Comparison of ENCODE assay signal across 27 mouse cellular contexts in the genomic region with DNA sequence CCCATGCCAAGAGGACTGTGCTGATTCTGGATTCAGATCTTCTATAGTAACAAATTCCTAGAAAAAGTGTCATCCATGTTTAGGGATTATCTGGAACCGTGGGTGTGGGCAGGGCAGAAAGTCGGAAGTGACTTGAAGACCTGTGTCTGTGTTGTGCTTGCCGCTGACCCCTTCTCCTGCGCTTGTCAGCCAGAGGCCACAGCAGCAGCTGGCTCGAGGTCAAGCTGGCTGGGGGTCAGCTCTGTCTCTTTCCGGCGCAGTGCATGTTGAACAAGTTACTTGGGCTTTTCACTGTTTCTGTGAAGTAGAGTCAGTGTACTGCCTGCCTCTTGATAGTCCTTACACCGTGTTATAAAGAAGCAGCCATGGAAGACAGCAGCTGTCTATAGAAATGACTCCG. TPM values are rescaled to one million over a fixed set of nuclear protein-coding genes. Genes with fewer than 3 reads are reported as not detected.
DNase-seq lines count a peak whose midpoint lies in the region; ATAC-seq and TF ChIP-seq lines count a peak whose summit lies in the region.
"Had no signal": no experiment of that assay in that cellular context is flagged by ENCODE, and none has a peak within 500 bp of the region (broad histone marks: within the 10 kb centered on the region; RNA-seq: fewer than 3 reads in every experiment).

No protein-coding gene starts in this region.

- TF ChIP-seq CTCF in gastrocnemius, adult 2 months (IDR thresholded peaks at IDR 0.05), result no peak
- TF ChIP-seq CTCF in kidney, adult 2 months (conservative IDR thresholded peaks at IDR 0.05; ENCODE audit: insufficient read depth, insufficient read length, low read depth, low read length), result no peak

- H3K4me2 ChIP-seq in kidney, embryonic 16.5 days (replicated peaks; ENCODE audit: low read depth, low read length), result no peak overlapping the region
- no peak overlapping the region for H3K4me2 ChIP-seq in kidney, embryonic 14.5 days (replicated peaks; ENCODE audit: low read depth, low read length)
- no peak overlapping the region for H3K4me2 ChIP-seq in intestine, embryonic 16.5 days (ENCODE audit: low read depth, low read length)
- H3K4me2 ChIP-seq: embryonic facial prominence, embryonic 12.5 days; forebrain, embryonic 12.5 days; forebrain, embryonic 15.5 days; heart, embryonic 13.5 days; hindbrain, embryonic 14.5 days had no signal

- no peaks in the 10 kb centered on the region for H3K36me3 ChIP-seq in kidney, adult 2 months (ENCODE audit: control insufficient read depth, insufficient read depth, low read length)
- no peaks in the 10 kb centered on the region for H3K36me3 ChIP-seq in kidney, embryonic 16.5 days (ENCODE audit: insufficient read depth, low read length)
- peaks cover 5% of the 10 kb centered on the region; the same call in 1 of the 2 replicates for H3K36me3 ChIP-seq in kidney, embryonic 14.5 days (ENCODE audit: control insufficient read depth, insufficient read depth, low read length)
- no peaks in the 10 kb centered on the region for H3K36me3 ChIP-seq in intestine, embryonic 16.5 days (ENCODE audit: control insufficient read depth, insufficient read depth, low read length)
- H3K36me3 ChIP-seq: forebrain, embryonic 15.5 days had no signal

- H3K27ac ChIP-seq in gastrocnemius, adult 2 months, result peak overlapping the region; percentile 16; the same call in 1 of the 2 replicates
- H3K27ac ChIP-seq in kidney, adult 2 months (ENCODE audit: insufficient read depth, low read depth, low read length), result no peak overlapping the region
- no peak overlapping the region for H3K27ac ChIP-seq in kidney, embryonic 16.5 days (ENCODE audit: low read length)
- no peak overlapping the region for H3K27ac ChIP-seq in kidney, embryonic 14.5 days (ENCODE audit: low read depth, low read length)
- 0 out of 2 replicates have a peak overlapping the region, but pooled peaks have one; percentile 29 for H3K27ac ChIP-seq in intestine, embryonic 16.5 days (ENCODE audit: low read length)
- H3K27ac ChIP-seq: embryonic facial prominence, embryonic 12.5 days; forebrain, embryonic 12.5 days; forebrain, embryonic 15.5 days; heart, adult 2 months; heart, embryonic 10.5 days; heart, embryonic 13.5 days; hindbrain, embryonic 14.5 days; hindbrain, postnatal 0 days had no signal

- H3K9ac ChIP-seq in kidney, embryonic 16.5 days (replicated peaks; ENCODE audit: low read length), result no peak overlapping the region
- H3K9ac ChIP-seq in kidney, embryonic 14.5 days (ENCODE audit: low read depth, low read length), result no peak overlapping the region
- H3K9ac ChIP-seq in intestine, embryonic 16.5 days (ENCODE audit: low read depth, low read length), result no peak overlapping the region
- H3K9ac ChIP-seq: embryonic facial prominence, embryonic 12.5 days; forebrain, embryonic 12.5 days; forebrain, embryonic 15.5 days; heart, embryonic 13.5 days; hindbrain, embryonic 14.5 days had no signal

- no peaks in the 10 kb centered on the region for H3K27me3 ChIP-seq in kidney, adult 2 months (replicated peaks; ENCODE audit: control insufficient read depth, insufficient read depth, low read length)
- H3K27me3 ChIP-seq in kidney, embryonic 16.5 days (ENCODE audit: insufficient read depth, low read length), result no peaks in the 10 kb centered on the region
- H3K27me3 ChIP-seq in kidney, embryonic 14.5 days (ENCODE audit: control insufficient read depth, insufficient read depth, low read length), result no peaks in the 10 kb centered on the region
- no peaks in the 10 kb centered on the region for H3K27me3 ChIP-seq in intestine, embryonic 16.5 days (replicated peaks; ENCODE audit: control insufficient read depth, insufficient read depth, low read length)
- H3K27me3 ChIP-seq: CH12.LX; embryonic facial prominence, embryonic 12.5 days; forebrain, embryonic 12.5 days; forebrain, embryonic 15.5 days; heart, embryonic 13.5 days; Patski had no signal

- intact Hi-C loops in gastrocnemius, adult 2 months (cut with DNase I), result no loop called here

- no peak for TF ChIP-seq POLR2A in kidney, adult 2 months (IDR thresholded peaks at IDR 0.05; ENCODE audit: low read depth, low read length)

- no peaks in the 10 kb centered on the region for H3K9me3 ChIP-seq in kidney, embryonic 16.5 days (ENCODE audit: low read length)
- H3K9me3 ChIP-seq in kidney, embryonic 14.5 days (ENCODE audit: control insufficient read depth, low read length), result no peaks in the 10 kb centered on the region
- H3K9me3 ChIP-seq in intestine, embryonic 16.5 days (ENCODE audit: control insufficient read depth, low read length), result no peaks in the 10 kb centered on the region
- H3K9me3 ChIP-seq: embryonic facial prominence, embryonic 12.5 days; forebrain, embryonic 12.5 days; forebrain, embryonic 15.5 days; G1E; heart, embryonic 10.5 days; heart, embryonic 13.5 days had no signal

- H3K4me1 ChIP-seq in kidney, adult 2 months (ENCODE audit: control insufficient read depth, insufficient read depth, low read length), result no peaks in the 10 kb centered on the region
- H3K4me1 ChIP-seq in kidney, embryonic 16.5 days (ENCODE audit: insufficient read depth, low read length), result no peaks in the 10 kb centered on the region
- H3K4me1 ChIP-seq in kidney, embryonic 14.5 days (ENCODE audit: control insufficient read depth, insufficient read depth, low read length), result 0 out of 2 replicates have a peak, but pooled peaks cover 9% of the 10 kb centered on the region
- peaks cover 9% of the 10 kb centered on the region for H3K4me1 ChIP-seq in intestine, embryonic 16.5 days (ENCODE audit: control insufficient read depth, insufficient read depth, low read length)
- H3K4me1 ChIP-seq: embryonic facial prominence, embryonic 12.5 days; forebrain, embryonic 12.5 days had no signal

- no peak overlapping the region for H3K4me3 ChIP-seq in gastrocnemius, adult 2 months
- H3K4me3 ChIP-seq in kidney, adult 2 months (ENCODE audit: insufficient read depth, low read depth, low read length), result no peak overlapping the region
- no peak overlapping the region for H3K4me3 ChIP-seq in kidney, embryonic 16.5 days (ENCODE audit: low read length)
- H3K4me3 ChIP-seq in kidney, embryonic 14.5 days (ENCODE audit: low read length), result no peak overlapping the region
- H3K4me3 ChIP-seq in intestine, embryonic 16.5 days (ENCODE audit: low read length), result no peak overlapping the region
- H3K4me3 ChIP-seq: embryonic facial prominence, embryonic 12.5 days; erythroblast, embryonic 14.5 days; forebrain, embryonic 12.5 days; forebrain, embryonic 15.5 days; heart, adult 2 months; heart, embryonic 10.5 days; heart, embryonic 13.5 days had no signal

- 66% methylated on average over 9 of the region's 9 CpGs for WGBS in kidney, adult 2 months
- 68% methylated on average over 9 of the region's 9 CpGs for WGBS in kidney, embryonic 16.5 days
- WGBS in kidney, embryonic 14.5 days, result 79% methylated on average over 9 of the region's 9 CpGs
- 82% methylated on average over 9 of the region's 9 CpGs for WGBS in intestine, embryonic 16.5 days

- ATAC-seq in kidney, embryonic 16.5 days (ENCODE audit: low FRiP score, low TSS enrichment), result no peak
- no peak for ATAC-seq in kidney, embryonic 14.5 days (ENCODE audit: low FRiP score, low TSS enrichment)
- ATAC-seq in intestine, embryonic 16.5 days, result peak; percentile 14; the same call in 1 of the 2 replicates
- ATAC-seq: forebrain, embryonic 15.5 days; hindbrain, postnatal 0 days; Patski had no signal

- no peak for DNase-seq in gastrocnemius, adult 2 months
- DNase-seq in gastrocnemius, adult 18-20 months (ENCODE audit: low spot score), result no peak
- peak; percentile 33 for DNase-seq in kidney, adult 2 months
- DNase-seq in kidney, postnatal 10 days, result peak; percentile 65
- DNase-seq: adrenal gland, postnatal 10 days; B cell, adult 2 months; cerebellum, adult 18-20 months; cerebellum, adult 9-10 months; cerebellum, postnatal 14 days; gastrocnemius, postnatal 14 days; heart, adult 2 months; heart, postnatal 14 days; heart, postnatal 4 days had no signal

RNA-seq across cellular contexts. Expression of a gene that starts 23.2 kb away (rescaled TPM):
- total RNA-seq in gastrocnemius, adult 2 months (2021), result 10 to 100 TPM; 29.2 to 35.8 TPM
- 10 to 100 TPM; 30.3 to 31.4 TPM for total RNA-seq in gastrocnemius, adult 18-20 months (2021)
- 336 and 441 TPM in 2 replicates for polyA plus RNA-seq in kidney, adult 2 months (2012; rRNA removed)
- polyA plus RNA-seq in kidney, embryonic 16.5 days (2015; fragmentation: Nextera tagmentation; extraction: Ambion mirVana), result 2.3 and 2.8 TPM in 2 replicates
- polyA plus RNA-seq in kidney, embryonic 14.5 days (2014; fragmentation: Nextera tagmentation; extraction: Ambion mirVana), result 0.53 and 0.99 TPM in 2 replicates
- 2.7 and 3.5 TPM in 2 replicates for polyA plus RNA-seq in intestine, embryonic 16.5 days (2015; fragmentation: Nextera tagmentation; extraction: Ambion mirVana)
- polyA plus RNA-seq: erythroblast, embryonic 14.5 days; G1E had no signal

RNA-seq across cellular contexts. Expression of a gene that starts 36.2 kb away (rescaled TPM):
- total RNA-seq in gastrocnemius, adult 2 months (2021), result 1 to 10 TPM; 7.9 to 9.4 TPM
- total RNA-seq in gastrocnemius, adult 18-20 months (2021), result 1 to 10 TPM; 8.6 to 9.4 TPM
- 6.6 and 7.5 TPM in 2 replicates for polyA plus RNA-seq in kidney, adult 2 months (2012; rRNA removed)
- polyA plus RNA-seq in kidney, embryonic 16.5 days (2015; fragmentation: Nextera tagmentation; extraction: Ambion mirVana), result 20.5 and 23.1 TPM in 2 replicates
- polyA plus RNA-seq in kidney, embryonic 14.5 days (2014; fragmentation: Nextera tagmentation; extraction: Ambion mirVana), result 23.3 and 24.8 TPM in 2 replicates
- polyA plus RNA-seq in intestine, embryonic 16.5 days (2015; fragmentation: Nextera tagmentation; extraction: Ambion mirVana), result 12.6 and 16.0 TPM in 2 replicates

Comparison
In these comparisons a context has a peak if more than half of its experiments do, and no peak if none do; other contexts are left out.
1. RNA of a gene that starts 23.2 kb away (polyA plus RNA-seq): 336 to 441 TPM in kidney, adult 2 months; 2.3 to 2.8 TPM in kidney, embryonic 16.5 days, 2.7 to 3.5 TPM in intestine, embryonic 16.5 days and 0.53 to 0.99 TPM in kidney, embryonic 14.5 days; every median in the first group is over 10 times any median in the second.
2. DNase-seq: peak in kidney, adult 2 months (single experiment) and kidney, postnatal 10 days (single experiment); none in gastrocnemius, adult 2 months (single experiment) and gastrocnemius, adult 18-20 months (single experiment).
3. H3K27ac ChIP-seq: peak in gastrocnemius, adult 2 months (single experiment) and intestine, embryonic 16.5 days (single experiment); none in kidney, adult 2 months (single experiment), kidney, embryonic 16.5 days (single experiment) and kidney, embryonic 14.5 days (single experiment).